Mouse (Mus musculus) midbrain, embryonic 12.5 days (tissue): ENCODE results near the gene Rhpn2. TPM values are rescaled to one million over a fixed set of nuclear protein-coding genes. Genes with fewer than 3 reads are reported as not detected.
A peak's percentile ranks its signal among the peaks of the same experiment; 100 is the strongest.

Experiments
- ATAC-seq: fragments of 200-750 bp; cut with Nextera tagmentation; 2 replicates; pipeline ENCODE4 v1.8.0; 2017; ENCODE audit warnings: low read depth, moderate TSS enrichment, moderate library complexity; ENCODE audit not compliant: low FRiP score
- H3K27ac ChIP-seq: fragments of 300-500 bp; sonication (generic); replicated peaks from 2 replicates; pipeline ENCODE4 v1.5.1; 2016; ENCODE audit warnings: mild to moderate bottlenecking
- H3K27me3 ChIP-seq: fragments of 300-500 bp; sonication (generic); 2 replicates; pipeline ENCODE4 v1.6.1; 2016; ENCODE audit warnings: mild to moderate bottlenecking
- H3K36me3 ChIP-seq: fragments of 300-500 bp; sonication (generic); 2 replicates; pipeline ENCODE4 v1.6.1; 2016
- H3K4me1 ChIP-seq: fragments of 300-500 bp; sonication (generic); 2 replicates; pipeline ENCODE4 v1.6.1; 2016
- H3K4me2 ChIP-seq: fragments of 300-500 bp; sonication (generic); replicated peaks from 2 replicates; pipeline ENCODE4 v1.6.1; 2016; ENCODE audit warnings: mild to moderate bottlenecking, moderate library complexity
- H3K4me3 ChIP-seq: fragments of 300-500 bp; sonication (generic); 2 replicates; pipeline ENCODE4 v1.5.1; 2016; ENCODE audit warnings: mild to moderate bottlenecking
- H3K9ac ChIP-seq: fragments of 300-500 bp; sonication (generic); replicated peaks from 2 replicates; pipeline ENCODE4 v1.6.1; 2016; ENCODE audit warnings: mild to moderate bottlenecking, moderate library complexity
- H3K9me3 ChIP-seq: fragments of 300-500 bp; sonication (generic); 2 replicates; pipeline ENCODE4 v1.6.1; 2016; ENCODE audit warnings: mild to moderate bottlenecking
- WGBS: fragments of 180-500 bp; shearing (Covaris S2); methylation state at CpG from one replicate; pipeline ENCODE4 v1.1.7; 2016; 5-methylcytosine and 5-hydroxymethylcytosine counted together
- polyA plus RNA-seq: library from polyadenylated mRNA; unstranded; fragments of >200 nt; fragmentation: Nextera tagmentation; extraction: Ambion mirVana; gene quantifications from 2 replicates; pipeline ENCODE4 v1.2.1, GENCODE M21; 2016

Gene Rhpn2
- polyA plus RNA-seq, 1 experiment from 2014 or later, result 1.4 TPM

- H3K27me3 ChIP-seq, result no peaks in the 10 kb centered on the region
- no peaks in the 10 kb centered on the region for H3K36me3 ChIP-seq
- H3K4me2 ChIP-seq, result no peak overlapping the region
- no peak overlapping the region for H3K4me3 ChIP-seq
- WGBS, result 52% methylated on average over 16 of the region's 16 CpGs
- no peaks in the 10 kb centered on the region for H3K4me1 ChIP-seq
- ATAC-seq, result no peak; the same call in 1 of the 2 replicates
- no peak overlapping the region for H3K27ac ChIP-seq
- H3K9ac ChIP-seq, result no peak overlapping the region
- H3K9me3 ChIP-seq, result no peaks in the 10 kb centered on the region
Measured at GRCm38 (mm10) chr7:35379492-35380119, 45.6 kb downstream of the Rhpn2 start.

GRCm38 (mm10) chr7:35380351-35380750 lies 46.4 kb downstream of the Rhpn2 start:
- no peak for ATAC-seq
- H3K4me2 ChIP-seq, result no peak overlapping the region
- H3K4me3 ChIP-seq, result no peak overlapping the region
- no peaks in the 10 kb centered on the region for H3K9me3 ChIP-seq
- H3K27me3 ChIP-seq, result no peaks in the 10 kb centered on the region
- no peak overlapping the region for H3K27ac ChIP-seq
- 89% methylated on average over 8 of the region's 8 CpGs for WGBS
- H3K36me3 ChIP-seq, result no peaks in the 10 kb centered on the region
- no peak overlapping the region for H3K9ac ChIP-seq
- H3K4me1 ChIP-seq, result no peaks in the 10 kb centered on the region

GRCm38 (mm10) chr7:35381861-35382260 lies 47.9 kb downstream of the Rhpn2 start:
- no peak overlapping the region for H3K4me3 ChIP-seq
- 52% methylated on average over 7 of the region's 16 CpGs for WGBS
- no peaks in the 10 kb centered on the region for H3K9me3 ChIP-seq

GRCm38 (mm10) chr7:35382706-35383353 lies 48.9 kb downstream of the Rhpn2 start:
- Histone ChIP-seq H3K4me1 (no peaks in the 10 kb centered on the region), H3K9ac (no peak overlapping the region), H3K4me2 (no peak overlapping the region), H3K4me3 (no peak overlapping the region), H3K9me3 (no peaks in the 10 kb centered on the region), H3K27me3 (no peaks in the 10 kb centered on the region), H3K27ac (no peak overlapping the region), H3K36me3 (no peaks in the 10 kb centered on the region)
- WGBS, result 55% methylated on average over 2 of the region's 2 CpGs
- no peak for ATAC-seq

More at GRCm38 (mm10) chr7:35381861-35382260, 47.9 kb downstream of the Rhpn2 start:
- Histone ChIP-seq H3K4me1 (no peaks in the 10 kb centered on the region), H3K36me3 (no peaks in the 10 kb centered on the region), H3K27ac (no peak overlapping the region), H3K9ac (no peak overlapping the region), H3K27me3 (no peaks in the 10 kb centered on the region), H3K4me2 (no peak overlapping the region)
- no peak for ATAC-seq

GRCm38 (mm10) chr7:35386525-35386952 lies 52.6 kb downstream of the Rhpn2 start:
- Histone ChIP-seq H3K27ac (no peak overlapping the region), H3K9me3 (no peaks in the 10 kb centered on the region), H3K4me3 (no peak overlapping the region), H3K27me3 (no peaks in the 10 kb centered on the region), H3K4me2 (no peak overlapping the region), H3K36me3 (no peaks in the 10 kb centered on the region), H3K9ac (no peak overlapping the region), H3K4me1 (no peaks in the 10 kb centered on the region)
- WGBS, result 65% methylated on average over 6 of the region's 6 CpGs
- no peak for ATAC-seq

- ATAC-seq, result no peak
- no peaks in the 10 kb centered on the region for H3K27me3 ChIP-seq
- no peak overlapping the region for H3K4me3 ChIP-seq
- no peaks in the 10 kb centered on the region for H3K4me1 ChIP-seq
- peaks cover 10% of the 10 kb centered on the region for H3K36me3 ChIP-seq
- H3K4me2 ChIP-seq, result no peak overlapping the region
- no peaks in the 10 kb centered on the region for H3K9me3 ChIP-seq
- no peak overlapping the region for H3K9ac ChIP-seq
- H3K27ac ChIP-seq, result no peak overlapping the region
- 82% methylated on average over 6 of the region's 6 CpGs for WGBS
Measured at GRCm38 (mm10) chr7:35388694-35389093, 54.7 kb downstream of the Rhpn2 start.

- H3K4me1 ChIP-seq, result peaks cover 18% of the 10 kb centered on the region
- H3K9ac ChIP-seq, result no peak overlapping the region
- no peak overlapping the region for H3K4me3 ChIP-seq
- peaks cover 21% of the 10 kb centered on the region for H3K36me3 ChIP-seq
- no peaks in the 10 kb centered on the region for H3K27me3 ChIP-seq
- H3K9me3 ChIP-seq, result no peaks in the 10 kb centered on the region
- ATAC-seq, result no peak
- H3K27ac ChIP-seq, result no peak overlapping the region
- 67% methylated on average over 5 of the region's 5 CpGs for WGBS
- H3K4me2 ChIP-seq, result no peak overlapping the region
Measured at GRCm38 (mm10) chr7:35392935-35393334, 59.0 kb downstream of the Rhpn2 start.

- Histone ChIP-seq H3K27ac (0 out of 2 replicates have a peak overlapping the region, but pooled peaks have one; percentile 15), H3K27me3 (no peaks in the 10 kb centered on the region), H3K9ac (peak overlapping the region; percentile 55), H3K4me3 (peak overlapping the region; percentile 72), H3K4me1 (peaks cover 22% of the 10 kb centered on the region), H3K4me2 (peak overlapping the region; percentile 82), H3K36me3 (peaks cover 41% of the 10 kb centered on the region), H3K9me3 (no peaks in the 10 kb centered on the region)
- ATAC-seq, result no peak
- WGBS, result 13% methylated on average over 17 of the region's 17 CpGs
Measured at GRCm38 (mm10) chr7:35395734-35396456, 61.9 kb downstream of the Rhpn2 start.

- H3K27me3 ChIP-seq, result no peaks in the 10 kb centered on the region
- H3K9ac ChIP-seq, result peak within 1 kb of the TSS; percentile 80
- peaks cover 49% of the 10 kb centered on the region for H3K36me3 ChIP-seq
- peak within 1 kb of the TSS; percentile 85 for H3K4me2 ChIP-seq
- WGBS, result under 1% methylated on average over 28 of the region's 28 CpGs
- peak within 1 kb of the TSS; percentile 72 for H3K4me3 ChIP-seq
- H3K9me3 ChIP-seq, result no peaks in the 10 kb centered on the region
- H3K4me1 ChIP-seq, result peaks cover 22% of the 10 kb centered on the region
- H3K27ac ChIP-seq, result peak within 1 kb of the TSS; percentile 35; the same call in 1 of the 2 replicates
- peak; percentile 98 for ATAC-seq
Measured at GRCm38 (mm10) chr7:35396542-35397168, 62.7 kb downstream of the Rhpn2 start, which contains the start of the genes Faap24 and Cep89. TSS of gene Faap24 (minus strand) at chr7:35396836. TSS of gene Cep89 (plus strand) at chr7:35397035.

- H3K27me3 ChIP-seq, result no peaks in the 10 kb centered on the region
- H3K9ac ChIP-seq, result no peak overlapping the region
- WGBS, result 86% methylated on average over 4 of the region's 4 CpGs
- H3K27ac ChIP-seq, result no peak overlapping the region
- no peak overlapping the region for H3K4me3 ChIP-seq
- H3K36me3 ChIP-seq, result peaks cover 70% of the 10 kb centered on the region
- H3K4me2 ChIP-seq, result no peak overlapping the region
- H3K9me3 ChIP-seq, result no peaks in the 10 kb centered on the region
- H3K4me1 ChIP-seq, result peaks cover 13% of the 10 kb centered on the region
- no peak for ATAC-seq
Measured at GRCm38 (mm10) chr7:35401169-35401568, 67.2 kb downstream of the Rhpn2 start.

- Histone ChIP-seq H3K9ac (no peak overlapping the region), H3K4me1 (no peaks in the 10 kb centered on the region), H3K4me2 (no peak overlapping the region), H3K27ac (no peak overlapping the region), H3K36me3 (peaks cover 85% of the 10 kb centered on the region), H3K9me3 (no peaks in the 10 kb centered on the region), H3K27me3 (no peaks in the 10 kb centered on the region), H3K4me3 (no peak overlapping the region)
- 74% methylated on average over 5 of the region's 5 CpGs for WGBS
- ATAC-seq, result no peak
Measured at GRCm38 (mm10) chr7:35415226-35415625, 81.3 kb downstream of the Rhpn2 start.
